Mouse (Mus musculus): ENCODE data around the gene Wbp2.
"Not testable (repeated sequence)": the region's sequence is repeated elsewhere in the genome, so short reads cannot be mapped to it uniquely, and the experiment has no call there.

The Wbp2 gene

DNA sequence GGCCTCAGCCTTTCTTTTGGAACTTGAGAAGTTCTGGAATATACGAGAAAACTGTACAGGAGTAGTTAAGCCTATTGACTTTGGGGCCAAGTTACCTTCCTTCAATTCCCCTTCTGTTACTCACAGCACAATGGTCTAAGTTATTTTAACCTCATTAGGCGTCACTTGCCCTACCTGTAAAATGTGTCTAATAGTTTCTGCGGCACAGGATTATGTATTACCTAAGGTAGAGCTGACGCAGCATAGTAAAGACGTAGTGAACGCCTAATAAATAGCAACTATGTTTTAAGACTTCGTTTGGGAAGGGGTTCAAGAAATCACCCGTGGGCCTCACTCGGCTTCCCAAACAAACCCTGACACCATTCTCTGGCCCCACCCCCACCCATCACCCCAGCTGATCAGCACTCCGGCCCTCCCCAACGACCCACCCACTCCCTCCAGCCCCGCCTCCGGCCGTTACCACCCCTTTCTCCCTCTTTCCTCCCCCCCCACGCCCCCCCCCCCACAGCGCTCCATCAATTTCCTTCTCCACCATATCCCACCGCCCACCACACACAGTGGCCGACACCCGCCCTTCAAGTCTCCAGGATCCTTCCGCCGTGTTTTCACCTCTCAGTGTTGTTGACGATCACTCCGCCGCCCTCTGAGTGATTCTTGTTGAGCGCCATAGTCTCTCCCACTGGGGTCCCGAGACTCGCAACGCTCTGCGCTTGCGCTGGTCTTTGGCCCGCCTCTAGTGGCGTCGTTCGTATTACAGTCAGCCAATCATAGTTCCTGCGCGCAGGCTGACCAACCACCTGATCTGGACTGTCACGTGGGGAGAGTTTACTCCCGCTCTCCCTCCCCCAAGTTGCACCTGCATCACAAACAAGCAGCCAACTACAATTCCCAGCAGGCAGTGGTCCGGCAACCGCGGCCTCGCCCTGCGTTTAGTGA, at the start of gene Wbp2:
Gene Wbp2 (minus strand): TSS at position 738 of the 936 bp plus-strand sequence.
- peak; percentile 99 for DNase-seq (ENCODE audit: low read depth, low spot score)

DNA sequence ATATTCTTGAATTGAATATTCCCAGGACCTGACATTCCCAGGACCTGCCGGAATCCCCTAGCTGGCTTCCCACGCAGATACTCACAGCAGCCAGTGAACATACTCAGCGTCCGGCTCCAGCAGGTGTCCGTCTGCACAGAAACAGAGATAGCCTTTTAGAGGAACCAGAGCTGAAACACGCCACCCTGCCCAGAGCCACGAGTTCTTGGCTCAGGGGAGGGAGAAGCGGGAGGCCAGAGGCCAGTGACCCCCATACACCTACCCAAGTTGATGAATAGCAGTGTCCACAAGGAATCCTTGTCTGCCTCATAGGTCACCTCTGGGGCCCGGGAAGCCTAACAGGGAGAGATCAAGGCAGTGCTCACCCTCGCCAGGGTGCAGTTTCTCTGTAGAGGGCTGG, 47.4 kb upstream of the Wbp2 start:
- no peak for DNase-seq (ENCODE audit: low read depth, low spot score)

DNA sequence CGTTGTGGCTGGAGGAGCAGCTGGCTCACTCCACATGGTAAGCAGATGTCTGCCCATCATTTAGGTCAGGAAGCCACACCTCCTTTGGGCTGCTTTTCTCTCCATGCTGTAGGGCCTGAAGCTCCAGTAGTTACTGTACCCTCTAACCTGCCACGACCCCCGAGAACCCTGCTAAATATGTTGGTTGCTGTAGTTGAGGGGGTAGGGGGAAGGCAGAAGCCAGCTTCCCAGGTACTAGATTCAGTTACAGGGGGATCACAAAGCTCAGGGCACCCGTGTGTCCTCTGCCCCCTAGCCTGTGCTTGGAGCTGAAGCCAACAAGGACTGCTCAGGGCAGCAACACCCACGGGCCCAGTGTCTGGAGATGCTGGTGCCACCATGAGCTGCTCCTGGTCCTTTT, 46.7 kb upstream of the Wbp2 start:
- DNase-seq (ENCODE audit: low read depth, low spot score), result no peak

DNA sequence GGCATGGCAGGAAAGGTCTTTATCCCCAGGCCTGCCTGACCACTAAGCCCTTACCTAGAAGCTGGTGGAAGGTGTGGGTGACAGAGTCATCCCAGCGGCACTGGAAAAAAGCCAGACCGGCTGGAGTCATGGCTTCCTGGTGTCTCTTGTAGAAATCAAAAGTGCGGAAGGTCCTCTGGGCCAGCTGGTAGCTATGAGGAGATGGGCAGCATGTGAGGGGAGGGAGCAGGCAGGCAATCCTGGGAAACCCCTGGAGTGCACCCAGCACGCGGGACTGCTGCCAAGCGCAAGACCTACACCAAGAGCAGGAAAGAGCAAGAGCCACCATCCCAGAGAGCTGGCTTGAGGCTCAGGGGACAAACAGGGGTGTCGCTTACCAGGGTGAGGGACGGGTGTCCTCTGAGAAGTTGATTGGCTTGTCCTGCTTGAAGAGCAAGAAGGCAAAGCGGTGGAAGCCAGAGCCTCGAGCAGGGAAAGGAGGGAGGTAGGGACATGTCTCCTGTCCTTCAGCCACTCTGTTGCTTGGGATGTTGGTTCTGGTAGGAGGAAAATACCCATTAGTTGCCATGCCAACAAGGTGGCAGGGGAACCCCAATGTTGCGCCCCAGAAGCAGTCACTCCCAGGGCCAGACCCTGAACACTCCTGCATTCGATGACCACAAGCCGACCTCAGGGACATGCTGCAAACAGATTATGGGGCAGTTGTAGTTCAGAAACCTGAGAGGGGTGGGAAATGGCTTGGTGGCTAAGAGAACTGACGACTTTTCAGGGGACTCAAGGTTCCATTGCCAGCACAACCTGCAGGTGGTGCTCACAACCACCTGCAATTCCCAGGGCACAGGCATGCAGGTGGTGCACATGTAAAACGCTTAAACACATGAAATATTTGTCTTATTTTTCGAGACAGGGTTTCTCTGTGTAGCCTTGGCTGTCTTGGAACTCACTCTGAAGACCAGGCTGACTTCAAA, 45.9 kb upstream of the Wbp2 start:
- peak; percentile 49 for DNase-seq (ENCODE audit: low read depth, low spot score)

DNA sequence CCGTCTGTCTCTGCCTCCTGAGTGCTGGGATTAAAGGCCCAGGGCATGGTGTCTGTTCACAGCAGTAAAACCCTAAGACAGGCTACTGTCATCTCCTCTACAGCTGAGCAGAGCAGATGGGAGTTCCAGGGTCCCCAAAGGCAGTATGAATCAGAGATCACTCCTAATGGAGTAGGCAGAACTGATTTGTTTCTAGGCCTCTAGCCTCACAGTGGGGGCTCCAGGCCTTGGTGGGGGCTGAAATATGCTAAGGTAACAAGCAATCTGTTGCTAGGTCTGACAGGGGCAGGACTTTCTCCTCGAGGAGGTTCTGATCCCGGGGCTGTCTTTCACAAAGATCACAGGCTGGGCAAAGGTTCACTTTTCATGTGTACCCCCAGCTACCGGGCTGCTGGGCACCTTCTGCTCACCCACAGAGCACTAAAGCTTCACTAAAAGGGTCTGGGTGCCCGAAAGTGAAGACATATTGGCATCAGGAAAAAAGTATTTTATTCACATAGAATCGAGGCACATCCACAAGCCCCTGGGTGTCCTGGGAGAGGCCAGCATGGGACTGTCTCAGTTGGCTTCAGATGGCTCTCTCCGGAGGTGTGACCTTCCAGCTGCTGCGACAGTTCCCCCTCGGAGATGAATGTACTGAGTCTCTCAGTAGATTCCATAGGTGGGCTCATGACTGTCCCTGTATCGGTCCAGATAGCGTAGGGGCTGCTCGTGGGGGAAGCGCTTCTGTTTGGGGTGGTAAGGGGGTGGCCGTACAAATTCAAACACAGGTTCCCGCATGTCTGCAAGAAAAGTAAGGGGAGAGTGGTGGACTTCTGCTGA, 44.8 kb upstream of the Wbp2 start:
- DNase-seq (ENCODE audit: low read depth, low spot score), result no peak

DNA sequence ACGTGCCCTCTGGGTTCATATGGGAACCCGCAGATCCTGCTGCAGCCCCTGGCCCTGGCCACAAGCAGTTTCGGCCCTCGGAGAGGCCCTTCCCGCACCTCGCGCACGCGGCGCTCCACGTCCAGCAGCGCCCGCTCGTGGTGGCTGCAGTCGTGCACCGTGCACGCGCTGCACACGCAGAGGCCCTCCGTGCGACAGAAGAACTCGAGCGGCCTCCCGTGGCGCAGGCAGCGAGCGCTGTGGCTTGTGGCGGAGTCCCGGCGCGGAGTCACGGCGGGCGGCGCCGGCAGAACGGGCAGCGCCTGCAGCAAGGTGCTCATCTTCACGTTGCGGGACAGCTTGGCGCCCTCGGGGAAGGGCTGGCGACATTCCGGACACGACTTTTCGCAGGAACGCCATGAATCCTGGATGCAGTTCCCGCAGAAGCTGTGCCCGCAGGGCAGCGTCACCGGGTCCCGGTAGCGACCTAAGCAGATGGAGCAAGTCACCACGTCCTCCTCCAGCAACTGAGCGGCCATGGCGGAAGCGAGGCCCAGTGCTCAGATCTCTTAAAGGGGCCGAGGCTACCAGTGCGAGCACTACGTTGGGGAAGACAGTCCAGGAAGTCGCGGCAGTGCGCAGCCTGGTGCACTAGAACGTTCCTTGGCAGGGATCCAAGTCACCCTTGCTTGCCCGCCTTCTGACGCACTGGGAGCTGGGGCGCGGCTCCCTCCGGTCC, 43.9 kb upstream of the Wbp2 start, which contains the start of gene Trim65:
Gene Trim65 (minus strand): TSS at position 641 of the 718 bp plus-strand sequence.
- DNase-seq (ENCODE audit: low read depth, low spot score), result peak; percentile 95

DNA sequence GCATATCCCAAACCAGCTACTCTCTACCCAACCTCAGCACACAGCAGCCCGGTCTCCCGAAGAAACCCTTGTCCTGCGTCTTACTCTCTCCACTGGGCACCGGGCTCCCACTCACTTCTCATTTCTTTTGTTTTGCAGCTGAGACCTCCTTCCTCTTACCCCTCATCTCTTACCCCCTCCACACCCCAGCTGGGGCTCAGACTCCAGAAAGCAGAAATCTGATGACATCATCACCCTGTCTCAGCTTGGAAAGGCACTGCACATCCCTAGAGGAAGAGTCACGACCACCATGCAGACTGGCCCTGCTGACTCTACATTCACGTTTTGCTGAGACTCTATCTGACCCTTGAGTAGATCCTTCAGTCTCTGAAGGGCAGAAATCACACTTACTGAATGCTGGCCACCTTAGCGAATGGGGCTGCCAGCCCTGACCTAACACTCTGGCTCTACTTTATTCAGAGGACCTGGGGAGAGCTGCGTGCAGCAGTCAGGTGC, 43.2 kb upstream of the Wbp2 start:
- no peak for DNase-seq (ENCODE audit: low read depth, low spot score)

DNA sequence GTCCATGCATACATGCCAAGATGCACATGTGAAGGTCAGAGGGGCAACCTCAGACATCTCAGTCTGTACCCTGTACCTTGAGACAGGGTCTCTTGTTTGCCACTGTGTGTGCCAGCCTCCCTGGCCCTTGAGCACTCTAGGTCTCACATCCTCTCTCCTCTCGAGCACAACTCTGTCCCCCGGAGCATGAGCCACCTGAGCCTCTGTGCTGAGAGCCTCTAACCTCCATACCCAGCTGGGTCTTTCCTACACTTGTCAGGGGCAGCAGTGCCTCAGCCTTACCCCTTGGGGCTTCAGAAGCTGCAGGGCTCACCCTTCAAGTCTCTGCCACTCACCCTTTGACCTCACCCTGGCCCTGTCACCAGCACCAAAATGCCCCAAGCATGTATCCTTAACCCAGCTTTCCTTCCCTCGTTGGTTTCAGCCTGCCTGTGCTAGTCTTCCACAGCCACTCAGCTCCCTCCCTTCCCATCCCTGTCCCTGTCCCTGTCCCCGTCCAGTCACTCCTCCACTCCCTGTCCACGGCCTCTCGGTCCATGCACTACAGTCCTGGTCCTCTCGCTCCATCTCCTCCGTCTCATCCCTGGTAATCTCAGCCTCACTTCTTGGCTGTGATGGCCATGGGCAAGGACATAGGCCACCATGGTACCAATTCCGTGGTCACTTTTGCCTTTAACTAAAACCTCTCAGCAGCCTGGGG, 42.4 kb upstream of the Wbp2 start:
- no peak for DNase-seq (ENCODE audit: low read depth, low spot score)

DNA sequence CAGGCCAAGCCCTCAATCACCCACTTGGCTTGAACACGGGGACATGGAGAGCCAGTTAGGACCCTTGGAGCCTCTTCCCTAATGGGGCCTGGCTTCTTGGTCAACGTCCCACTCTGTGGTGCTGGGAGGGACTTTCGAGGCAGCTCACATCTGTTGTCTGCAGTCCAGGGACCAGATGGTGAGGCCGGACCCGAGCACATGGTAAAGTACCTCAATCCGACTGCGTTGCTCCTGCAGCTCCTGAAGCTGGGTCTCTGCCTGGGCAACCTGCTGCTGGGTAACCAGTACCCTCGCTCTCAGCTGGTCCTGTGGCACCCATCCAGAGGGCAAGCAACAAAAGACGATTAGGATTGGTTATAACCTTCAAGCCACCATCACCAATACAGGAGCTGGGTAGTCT, 41.2 kb upstream of the Wbp2 start:
- DNase-seq (ENCODE audit: low read depth, low spot score), result no peak

DNA sequence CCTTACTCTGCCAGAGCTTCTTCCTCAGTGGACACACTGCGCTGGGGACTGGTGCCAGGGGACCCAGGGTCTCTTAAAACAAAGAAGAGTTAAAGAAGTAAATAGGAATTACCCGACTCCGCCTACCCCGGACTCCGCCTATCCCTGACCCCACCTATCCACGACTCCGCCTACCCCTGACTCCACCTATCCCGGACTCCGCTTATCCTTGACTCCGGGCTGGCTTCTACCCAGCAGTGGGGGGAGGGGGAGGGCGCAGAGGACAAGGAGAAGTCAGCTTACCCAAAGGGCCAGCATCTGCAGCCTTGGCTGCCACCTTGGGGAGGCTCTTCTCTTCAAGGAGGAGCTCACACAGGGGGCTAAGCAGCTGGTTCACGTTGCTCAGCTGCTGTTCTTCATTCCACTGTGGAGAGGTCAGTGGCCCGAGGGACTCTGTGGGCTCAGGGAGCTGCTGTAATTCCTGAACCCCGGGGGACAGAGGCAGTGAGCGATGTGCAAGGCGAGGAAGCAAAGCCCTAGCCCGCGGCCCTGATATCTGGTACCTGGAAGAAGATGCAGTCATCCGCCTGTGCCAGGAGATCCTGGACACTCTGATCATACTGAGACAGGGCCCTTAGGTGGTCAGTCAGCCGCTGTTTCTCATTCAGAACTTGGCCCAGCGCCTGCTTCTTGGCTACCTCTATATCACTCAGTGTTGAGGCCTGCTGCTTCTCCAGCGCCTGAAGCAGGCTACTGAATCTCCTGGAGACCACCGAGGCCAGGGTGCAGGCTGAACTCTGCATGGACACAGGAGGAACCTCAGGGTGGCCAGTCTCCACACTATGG, 40.6 kb upstream of the Wbp2 start, which contains the start of gene Trim47:
Gene Trim47 (minus strand): TSS at position 55 of the 825 bp plus-strand sequence.
- no peak for DNase-seq (ENCODE audit: low read depth, low spot score)

DNA sequence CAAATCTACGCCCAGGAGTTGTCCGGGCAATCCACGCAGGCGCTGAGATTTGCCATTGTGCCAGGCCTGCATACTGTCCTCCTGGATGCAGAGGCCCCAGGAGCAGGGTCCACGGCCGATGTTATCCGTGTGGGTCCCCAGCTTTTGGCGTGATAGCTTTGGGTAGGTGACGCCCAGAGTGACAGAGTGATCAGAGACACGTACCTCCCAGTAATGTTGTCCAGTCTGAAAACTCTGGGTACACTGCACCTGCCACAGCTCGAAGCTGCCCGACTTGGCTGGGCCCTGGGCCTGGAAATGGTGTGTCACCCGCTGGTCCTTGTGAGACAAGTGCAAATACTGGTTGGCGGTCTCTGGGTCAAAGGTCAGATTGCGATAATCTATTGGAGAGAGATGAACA, 39.5 kb upstream of the Wbp2 start:
- DNase-seq (ENCODE audit: low read depth, low spot score), result no peak

DNA sequence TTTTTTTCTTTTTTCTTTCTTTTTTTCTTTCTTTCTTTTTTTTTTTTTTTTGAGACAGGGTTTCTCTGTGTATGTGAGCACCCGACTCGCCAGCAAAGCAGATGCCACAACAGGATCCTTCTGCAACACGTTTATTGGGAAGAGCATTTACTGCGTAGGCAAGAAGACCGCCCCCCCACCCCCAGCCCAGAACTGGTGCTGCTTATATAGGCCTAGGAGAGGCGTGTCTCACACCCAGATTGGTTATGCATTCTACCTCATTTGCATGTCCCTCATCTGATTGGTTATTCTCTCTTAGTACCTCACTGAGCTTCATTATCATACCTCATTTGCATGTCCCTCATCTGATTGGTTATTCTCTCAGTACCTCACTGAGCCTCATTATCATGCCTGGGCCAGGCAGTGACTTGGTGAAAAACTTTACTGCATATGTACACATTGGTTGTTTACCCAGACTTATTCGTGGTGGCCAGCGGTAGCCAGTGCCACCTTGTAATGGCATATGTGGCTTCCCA, 35.0 kb upstream of the Wbp2 start:
- DNase-seq (ENCODE audit: low read depth, low spot score), result not testable (repeated sequence)

DNA sequence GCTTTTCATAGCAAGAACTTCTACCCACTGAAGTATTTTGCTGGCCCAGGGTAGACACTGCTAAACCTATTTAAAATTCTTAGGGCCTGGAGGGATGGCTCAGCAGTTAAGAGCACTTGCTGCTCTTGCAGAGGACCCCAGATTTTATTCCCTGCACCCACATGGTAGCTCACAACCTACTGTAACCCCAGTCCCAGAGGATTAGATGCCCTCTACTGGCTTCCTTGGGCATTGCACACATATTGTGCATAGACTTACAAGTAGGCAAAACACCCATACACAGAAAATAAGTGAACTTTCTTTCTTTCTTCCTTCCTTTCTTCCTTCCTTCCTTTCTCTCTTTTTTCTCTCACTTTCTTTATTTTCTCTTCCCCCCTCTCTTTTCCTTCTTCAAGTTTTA, 31.0 kb upstream of the Wbp2 start:
- no peak for DNase-seq (ENCODE audit: low read depth, low spot score)

DNA sequence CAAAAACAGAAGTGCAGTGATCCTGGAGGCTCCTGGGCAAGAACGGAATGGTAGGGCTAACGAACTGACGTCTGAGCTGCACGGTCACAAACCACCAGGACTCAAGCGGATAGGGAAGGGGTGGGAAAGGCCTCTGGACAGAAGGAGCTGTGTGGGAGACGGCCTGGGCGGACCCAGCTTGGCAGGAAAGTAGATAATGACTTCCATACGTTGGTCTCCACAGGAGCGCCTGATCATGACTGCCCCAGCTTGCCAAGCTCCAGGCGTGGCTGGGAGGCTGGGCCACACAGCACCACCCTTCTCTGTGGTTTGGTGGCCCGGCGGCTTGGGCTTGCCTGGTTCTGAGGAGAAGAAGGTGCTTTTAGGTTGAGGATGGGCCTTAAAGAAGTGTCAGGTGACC, 30.4 kb upstream of the Wbp2 start:
- DNase-seq (ENCODE audit: low read depth, low spot score), result no peak

DNA sequence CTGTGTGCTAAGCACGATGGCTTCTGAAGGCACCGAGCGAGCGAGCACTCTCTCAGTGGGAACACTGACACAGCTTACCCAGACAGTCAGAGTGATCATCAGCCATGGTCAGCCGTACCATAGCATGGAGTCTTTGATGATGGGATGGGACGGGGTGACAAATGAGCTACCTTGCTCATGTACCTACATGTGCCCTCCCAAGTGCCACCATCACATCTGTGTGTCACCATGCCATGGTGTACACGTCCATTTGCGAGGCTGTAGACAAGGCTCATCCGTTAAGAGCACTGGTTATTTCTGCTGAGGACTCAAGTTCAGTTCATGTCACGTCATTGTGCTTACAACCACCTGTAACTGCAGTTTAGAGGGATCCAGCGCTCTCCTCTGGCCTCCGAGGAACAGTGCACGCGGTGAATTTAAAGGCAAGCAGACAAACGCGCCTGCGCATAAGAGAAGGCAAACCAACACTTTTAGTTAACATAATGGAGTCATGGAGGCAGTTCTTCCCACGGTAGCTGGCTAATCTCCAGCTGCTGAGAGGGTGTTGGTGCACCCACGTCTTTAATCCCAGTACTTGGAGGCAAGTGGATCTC, 24.9 kb upstream of the Wbp2 start:
- DNase-seq (ENCODE audit: low read depth, low spot score), result no peak

DNA sequence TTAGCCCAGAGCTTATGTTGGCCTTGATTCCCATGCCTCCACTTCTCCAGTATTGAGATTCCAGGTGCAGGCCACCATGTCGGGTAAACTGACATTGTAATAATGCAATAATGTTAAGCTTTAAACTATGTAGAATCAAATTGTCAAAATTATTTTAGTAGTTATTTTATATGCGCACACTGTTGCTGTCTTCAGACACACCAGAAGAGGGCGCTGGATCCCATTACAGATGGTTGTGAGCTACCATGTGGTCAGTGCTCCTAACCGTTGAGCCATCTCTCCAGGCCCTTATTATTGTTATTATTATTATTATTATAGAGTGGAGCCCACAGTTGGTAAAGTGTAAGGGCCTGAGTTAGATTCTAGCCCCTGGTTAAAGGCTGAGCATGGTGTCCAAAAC, 24.3 kb upstream of the Wbp2 start:
- no peak for DNase-seq (ENCODE audit: low read depth, low spot score)

DNA sequence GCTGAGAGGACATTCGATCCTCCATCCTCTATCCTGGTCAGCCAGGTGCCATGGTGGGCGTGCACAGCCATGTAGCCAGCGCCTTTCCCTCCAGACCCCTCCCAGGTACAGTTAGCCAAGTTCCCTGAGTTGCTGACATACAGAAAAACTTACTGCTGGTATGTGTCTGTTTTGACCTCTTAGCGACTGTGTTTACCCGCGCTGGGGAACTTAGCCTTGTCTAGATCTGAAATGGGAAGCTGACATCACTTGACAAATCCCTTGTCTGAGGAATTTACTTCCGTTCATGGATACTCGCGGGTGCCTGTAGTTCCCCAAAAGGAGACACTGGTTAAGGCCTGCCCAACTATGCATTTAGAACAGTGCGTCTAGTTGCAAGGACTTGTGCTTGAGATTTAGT, 23.7 kb upstream of the Wbp2 start:
- no peak for DNase-seq (ENCODE audit: low read depth, low spot score)

DNA sequence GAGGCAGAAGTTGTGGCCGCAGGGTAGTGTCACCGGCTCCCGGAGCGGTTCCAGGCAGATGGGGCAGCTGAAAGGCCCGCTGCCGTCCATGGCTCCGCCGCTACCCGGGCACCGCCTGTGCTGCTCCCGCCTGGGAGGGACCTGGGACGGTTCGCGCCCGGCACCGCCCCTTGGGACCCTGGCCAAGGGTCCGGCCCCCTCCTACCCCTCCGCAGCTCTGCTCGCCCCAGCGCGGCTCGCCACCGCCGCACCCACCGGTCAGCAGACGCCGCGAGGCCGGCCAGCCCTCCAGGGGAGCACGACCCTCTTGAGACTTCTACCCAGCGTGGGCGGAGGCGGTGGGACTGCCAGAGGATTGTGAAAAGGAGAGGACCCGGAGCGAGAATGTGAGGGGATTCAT, 23.3 kb upstream of the Wbp2 start:
- no peak for DNase-seq (ENCODE audit: low read depth, low spot score)

Measured in CD4-positive helper T cell, adult 2 months (primary cell).